Mouse (Mus musculus) hindbrain, postnatal 0 days (tissue): ENCODE measurements around the gene Dll4. TPM values are rescaled to one million over a fixed set of nuclear protein-coding genes. Genes with fewer than 3 reads are reported as not detected.

Experiments used
- ATAC-seq: fragments of 200-750 bp; cut with Nextera tagmentation; 2 replicates; pipeline ENCODE4 v1.8.0; 2017; ENCODE audit warnings: mild to moderate bottlenecking, moderate TSS enrichment, moderate library complexity
- DNase-seq: peaks from one replicate; pipeline ENCODE4 v3.0.0-alpha.2; 2015; ENCODE audit warnings: low spot score
- H3K27ac ChIP-seq: fragments of 300-500 bp; sonication (generic); 2 replicates; pipeline ENCODE4 v1.5.1; 2014; ENCODE audit warnings: mild to moderate bottlenecking
- H3K27me3 ChIP-seq: fragments of 300-500 bp; sonication (generic); 2 replicates; pipeline ENCODE4 v1.6.1; 2014; ENCODE audit warnings: low read length, mixed read lengths; ENCODE audit not compliant: insufficient read depth
- H3K36me3 ChIP-seq: fragments of 300-500 bp; sonication (generic); 2 replicates; pipeline ENCODE4 v1.6.1; 2014; ENCODE audit warnings: low read length, mixed read lengths; ENCODE audit not compliant: insufficient read depth
- H3K4me1 ChIP-seq: fragments of 300-500 bp; sonication (generic); 2 replicates; pipeline ENCODE4 v1.6.1; 2014; ENCODE audit warnings: antibody characterized with exemption, low read length, mixed read lengths; ENCODE audit not compliant: insufficient read depth
- H3K4me2 ChIP-seq: fragments of 300-500 bp; sonication (generic); 2 replicates; pipeline ENCODE4 v1.6.1; 2014; ENCODE audit warnings: low read depth, mild to moderate bottlenecking, low read length, moderate library complexity, mixed read lengths
- H3K4me3 ChIP-seq: fragments of 300-500 bp; sonication (generic); 2 replicates; pipeline ENCODE4 v1.5.1; 2014; ENCODE audit warnings: low read length
- H3K9ac ChIP-seq: fragments of 300-500 bp; sonication (generic); replicated peaks from 2 replicates; pipeline ENCODE4 v1.6.1; 2014; ENCODE audit warnings: mild to moderate bottlenecking, low read length, moderate library complexity, mixed read lengths
- H3K9me3 ChIP-seq: fragments of 300-500 bp; sonication (generic); 2 replicates; pipeline ENCODE4 v1.6.1; 2016; ENCODE audit warnings: low read length, mixed read lengths
- CTCF ChIP-seq: IDR thresholded peaks from 2 replicates; pipeline ENCODE4 v1.5.1; 2016; ENCODE audit warnings: antibody characterized with exemption, control low read depth, low read depth
- WGBS: fragments of 180-500 bp; shearing (Covaris S2); extraction: QIAGEN DNeasy Blood & Tissue Kit; methylation state at CpG from one replicate; pipeline ENCODE4 v1.1.7; 2014; 5-methylcytosine and 5-hydroxymethylcytosine counted together
- polyA plus RNA-seq: library from polyadenylated mRNA; unstranded; fragments of >200 nt; fragmentation: Nextera tagmentation; extraction: Ambion mirVana; gene quantifications from 2 replicates; pipeline ENCODE4 v1.2.1, GENCODE M21; 2015
- total RNA-seq: library from RNA; depleted of rRNA; stranded (reverse); fragments of >200 nt; gene quantifications from 2 replicates; pipeline ENCODE4 v1.2.3, GENCODE M21; 2014

The Dll4 gene
- total and polyA plus RNA-seq, 2 experiments from 2014 or later = 2.4 to 4.2 TPM

- peak overlapping the region; percentile 84 for H3K4me2 ChIP-seq
- WGBS = 7% methylated on average over 60 of the region's 60 CpGs
- H3K9me3 ChIP-seq = no peaks in the 10 kb centered on the region
- no peaks in the 10 kb centered on the region for H3K4me1 ChIP-seq
- no peaks in the 10 kb centered on the region for H3K36me3 ChIP-seq
- peaks cover 4% of the 10 kb centered on the region; the same call in 1 of the 2 replicates for H3K27me3 ChIP-seq
- peak overlapping the region; percentile 51 for H3K4me3 ChIP-seq
- H3K27ac ChIP-seq = peak overlapping the region; percentile 67; the same call in 1 of the 2 replicates
- peak; percentile 83 for ATAC-seq
- peak overlapping the region; percentile 68 for H3K9ac ChIP-seq
- DNase-seq = peak; percentile 90
- peak; percentile 78 for TF ChIP-seq CTCF
These were observed 12.1 kb downstream of the Dll4 start for GRCm38 (mm10) chr2:119337425-119338265.

- Histone ChIP-seq H3K4me3 (no peak overlapping the region), H3K27me3 (no peaks in the 10 kb centered on the region), H3K9ac (no peak overlapping the region), H3K9me3 (no peaks in the 10 kb centered on the region), H3K36me3 (no peaks in the 10 kb centered on the region), H3K4me1 (no peaks in the 10 kb centered on the region), H3K27ac (no peak overlapping the region), H3K4me2 (no peak overlapping the region)
- DNase-seq = no peak
- no peak for TF ChIP-seq CTCF
- no peak for ATAC-seq
- 58% methylated on average over 6 of the region's 6 CpGs for WGBS
These were observed 19.1 kb downstream of the Dll4 start for GRCm38 (mm10) chr2:119344537-119345138.

GRCm38 (mm10) chr2:119350555-119351486 lies 25.2 kb downstream of the Dll4 start, which contains the start of gene Chac1:
Gene Chac1, plus strand, starts transcription at chr2:119351229.
- 0 out of 2 replicates have a peak, but pooled peaks have one; percentile 1 for TF ChIP-seq CTCF
- Histone ChIP-seq H3K4me1 (0 out of 2 replicates have a peak, but pooled peaks cover 6% of the 10 kb centered on the region), H3K27ac (peak within 1 kb of the TSS; percentile 56; the same call in 1 of the 2 replicates), H3K27me3 (no peaks in the 10 kb centered on the region), H3K36me3 (no peaks in the 10 kb centered on the region), H3K4me2 (peak within 1 kb of the TSS; percentile 89), H3K4me3 (peak within 1 kb of the TSS; percentile 61), H3K9ac (peak within 1 kb of the TSS; percentile 66), H3K9me3 (no peaks in the 10 kb centered on the region)
- peak; percentile 94 for DNase-seq
- 5% methylated on average over 56 of the region's 58 CpGs for WGBS
- peak; percentile 96 for ATAC-seq

GRCm38 (mm10) chr2:119353707-119354106 lies 28.1 kb downstream of the Dll4 start:
- H3K36me3 ChIP-seq = no peaks in the 10 kb centered on the region
- H3K27ac ChIP-seq = no peak overlapping the region
- TF ChIP-seq CTCF = no peak
- no peak overlapping the region for H3K9ac ChIP-seq
- DNase-seq (no peak), ATAC-seq (no peak)
- no peak overlapping the region for H3K4me2 ChIP-seq
- no peaks in the 10 kb centered on the region for H3K9me3 ChIP-seq
- H3K27me3 ChIP-seq = no peaks in the 10 kb centered on the region
- no peak overlapping the region for H3K4me3 ChIP-seq
- WGBS = 89% methylated on average over 8 of the region's 8 CpGs
- 0 out of 2 replicates have a peak, but pooled peaks cover 6% of the 10 kb centered on the region for H3K4me1 ChIP-seq

GRCm38 (mm10) chr2:119355089-119355488 lies 29.5 kb downstream of the Dll4 start:
- no peak for TF ChIP-seq CTCF
- Histone ChIP-seq H3K9me3 (no peaks in the 10 kb centered on the region), H3K27me3 (no peaks in the 10 kb centered on the region), H3K27ac (0 out of 2 replicates have a peak overlapping the region, but pooled peaks have one; percentile 22), H3K9ac (no peak overlapping the region), H3K4me1 (0 out of 2 replicates have a peak, but pooled peaks cover 6% of the 10 kb centered on the region), H3K36me3 (no peaks in the 10 kb centered on the region), H3K4me2 (no peak overlapping the region), H3K4me3 (no peak overlapping the region)
- WGBS = 48% methylated on average over 3 of the region's 3 CpGs
- ATAC-seq (peak; percentile 33; the same call in 1 of the 2 replicates), DNase-seq (peak; percentile 53)

- 18% methylated on average over 7 of the region's 7 CpGs for WGBS
- DNase-seq = peak; percentile 60
These were observed 30.1 kb downstream of the Dll4 start for GRCm38 (mm10) chr2:119355651-119356050.

More at GRCm38 (mm10) chr2:119355651-119356050, 30.1 kb downstream of the Dll4 start:
- Histone ChIP-seq H3K4me1 (0 out of 2 replicates have a peak, but pooled peaks cover 3% of the 10 kb centered on the region), H3K36me3 (no peaks in the 10 kb centered on the region), H3K27me3 (no peaks in the 10 kb centered on the region), H3K9me3 (0 out of 2 replicates have a peak, but pooled peaks cover 2% of the 10 kb centered on the region), H3K4me3 (no peak overlapping the region), H3K9ac (no peak overlapping the region), H3K27ac (0 out of 2 replicates have a peak overlapping the region, but pooled peaks have one; percentile 22), H3K4me2 (no peak overlapping the region)
- peak; percentile 27; the same call in 1 of the 2 replicates for ATAC-seq
- peak; percentile 37 for TF ChIP-seq CTCF
